Mouse (Mus musculus) forebrain, postnatal 0 days (tissue): ENCODE data around the gene Cdk9. TPM values are rescaled to one million over a fixed set of nuclear protein-coding genes. Genes with fewer than 3 reads are reported as not detected.

ENCODE experiments used
- ATAC-seq: fragments of 200-750 bp; cut with Nextera tagmentation; 2 replicates; pipeline ENCODE4 v1.8.0; 2017; ENCODE audit warnings: mild to moderate bottlenecking, moderate library complexity
- DNase-seq: peaks from one replicate; pipeline ENCODE4 v3.0.0-alpha.2; 2015
- H3K27ac ChIP-seq: fragments of 300-500 bp; sonication (generic); 2 replicates; pipeline ENCODE4 v1.5.1; 2014; ENCODE audit warnings: low read depth, mild to moderate bottlenecking, antibody characterized with exemption, low read length, moderate library complexity, mixed read lengths
- H3K27me3 ChIP-seq: fragments of 300-500 bp; sonication (generic); 2 replicates; pipeline ENCODE4 v1.6.1; 2014; ENCODE audit warnings: mild to moderate bottlenecking, low read length, mixed read lengths; ENCODE audit not compliant: insufficient read depth
- H3K36me3 ChIP-seq: fragments of 300-500 bp; sonication (generic); 2 replicates; pipeline ENCODE4 v1.6.1; 2014; ENCODE audit warnings: mild to moderate bottlenecking, moderate library complexity; ENCODE audit not compliant: insufficient read depth
- H3K4me1 ChIP-seq: fragments of 300-500 bp; sonication (generic); 2 replicates; pipeline ENCODE4 v1.6.1; 2014; ENCODE audit warnings: antibody characterized with exemption; ENCODE audit not compliant: insufficient read depth
- H3K4me2 ChIP-seq: fragments of 300-500 bp; sonication (generic); 2 replicates; pipeline ENCODE4 v1.6.1; 2014; ENCODE audit warnings: low read depth, mild to moderate bottlenecking, moderate library complexity
- H3K4me3 ChIP-seq: fragments of 300-500 bp; sonication (generic); 2 replicates; pipeline ENCODE4 v1.5.1; 2014; ENCODE audit warnings: low read depth, low read length, mixed read lengths
- H3K9ac ChIP-seq: fragments of 300-500 bp; sonication (generic); 2 replicates; pipeline ENCODE4 v1.6.1; 2014; ENCODE audit warnings: mild to moderate bottlenecking
- H3K9me3 ChIP-seq: fragments of 300-500 bp; sonication (generic); 2 replicates; pipeline ENCODE4 v1.6.1; 2016; ENCODE audit warnings: low read length
- CTCF ChIP-seq: sonication (generic); IDR thresholded peaks from 2 replicates; pipeline ENCODE4 v1.5.1; 2016; ENCODE audit warnings: antibody characterized with exemption, control low read depth, low read depth
- WGBS: fragments of 180-500 bp; shearing (Covaris S2); extraction: QIAGEN DNeasy Blood & Tissue Kit; methylation state at CpG from one replicate; pipeline ENCODE4 v1.1.7; 2014; 5-methylcytosine and 5-hydroxymethylcytosine counted together
- polyA plus RNA-seq: library from polyadenylated mRNA; unstranded; fragments of >200 nt; fragmentation: Nextera tagmentation; extraction: Ambion mirVana; gene quantifications from 2 replicates; pipeline ENCODE4 v1.2.1, GENCODE M21; 2015
- total RNA-seq: library from RNA; depleted of rRNA; stranded (reverse); fragments of >200 nt; gene quantifications from 2 replicates; pipeline ENCODE4 v1.2.3, GENCODE M21; 2014; rRNA removed

Cdk9 gene
- total RNA-seq (90.5 and 94.5 TPM in 2 replicates), polyA plus RNA-seq (66.5 and 67.5 TPM in 2 replicates)

- Histone ChIP-seq H3K27ac (peak within 1 kb of the TSS; percentile 100), H3K4me1 (peaks cover 3% of the 10 kb centered on the region), H3K27me3 (no peaks in the 10 kb centered on the region), H3K9me3 (no peaks in the 10 kb centered on the region), H3K4me2 (peak within 1 kb of the TSS; percentile 94), H3K9ac (peak within 1 kb of the TSS; percentile 86), H3K36me3 (peaks cover 20% of the 10 kb centered on the region), H3K4me3 (peak within 1 kb of the TSS; percentile 81)
- TF ChIP-seq CTCF = peak; percentile 100
- WGBS = 1% methylated on average over 33 of the region's 79 CpGs
- peak; percentile 91 for ATAC-seq
- DNase-seq = peak; percentile 96
Measured at GRCm38 (mm10) chr2:32712934-32713817, at the start of gene Cdk9. TSS of gene Cdk9 (minus strand) at chr2:32713076.

- Histone ChIP-seq H3K4me3 (no peak overlapping the region), H3K27ac (no peak overlapping the region), H3K4me2 (no peak overlapping the region), H3K36me3 (peaks cover 34% of the 10 kb centered on the region), H3K9me3 (no peaks in the 10 kb centered on the region), H3K27me3 (no peaks in the 10 kb centered on the region), H3K9ac (no peak overlapping the region), H3K4me1 (peaks cover 8% of the 10 kb centered on the region)
- WGBS = 69% methylated on average over 4 of the region's 4 CpGs
- no peak for TF ChIP-seq CTCF
- no peak for ATAC-seq
- no peak for DNase-seq
Measured at GRCm38 (mm10) chr2:32761859-32762258, 49.0 kb upstream of the Cdk9 start.

GRCm38 (mm10) chr2:32761361-32761760 is 48.5 kb upstream of the Cdk9 start:
- WGBS = 89% methylated on average over 14 of the region's 14 CpGs
- Histone ChIP-seq H3K4me2 (no peak overlapping the region), H3K27ac (no peak overlapping the region), H3K36me3 (peaks cover 34% of the 10 kb centered on the region), H3K9ac (no peak overlapping the region), H3K27me3 (no peaks in the 10 kb centered on the region), H3K4me1 (peaks cover 8% of the 10 kb centered on the region), H3K4me3 (no peak overlapping the region), H3K9me3 (no peaks in the 10 kb centered on the region)
- DNase-seq (no peak), ATAC-seq (no peak)
- TF ChIP-seq CTCF = no peak

- ATAC-seq = no peak
- DNase-seq = no peak
- 88% methylated on average over 2 of the region's 2 CpGs for WGBS
- Histone ChIP-seq H3K4me3 (no peak overlapping the region), H3K9ac (no peak overlapping the region), H3K4me2 (no peak overlapping the region), H3K27me3 (no peaks in the 10 kb centered on the region), H3K4me1 (peaks cover 8% of the 10 kb centered on the region), H3K27ac (no peak overlapping the region), H3K9me3 (no peaks in the 10 kb centered on the region), H3K36me3 (peaks cover 46% of the 10 kb centered on the region)
- TF ChIP-seq CTCF = no peak
Measured at GRCm38 (mm10) chr2:32759001-32759400, 46.1 kb upstream of the Cdk9 start.

GRCm38 (mm10) chr2:32758503-32758902 is 45.6 kb upstream of the Cdk9 start:
- 83% methylated on average over 8 of the region's 8 CpGs for WGBS
- TF ChIP-seq CTCF = no peak
- ATAC-seq (no peak), DNase-seq (no peak)
- peaks cover 8% of the 10 kb centered on the region for H3K4me1 ChIP-seq
- no peaks in the 10 kb centered on the region for H3K27me3 ChIP-seq
- H3K9me3 ChIP-seq = no peaks in the 10 kb centered on the region
- no peak overlapping the region for H3K27ac ChIP-seq
- H3K36me3 ChIP-seq = peaks cover 50% of the 10 kb centered on the region
- H3K4me3 ChIP-seq = no peak overlapping the region
- H3K9ac ChIP-seq = no peak overlapping the region
- peak overlapping the region; percentile 62; the same call in 1 of the 2 replicates for H3K4me2 ChIP-seq

GRCm38 (mm10) chr2:32757056-32757845 is 44.4 kb upstream of the Cdk9 start, which contains the start of gene Tor2a:
TSS of gene Tor2a (plus strand) at chr2:32757234.
- peaks cover 8% of the 10 kb centered on the region for H3K4me1 ChIP-seq
- ATAC-seq = peak; percentile 98
- peak within 1 kb of the TSS; percentile 92 for H3K9ac ChIP-seq
- no peaks in the 10 kb centered on the region for H3K27me3 ChIP-seq
- peaks cover 50% of the 10 kb centered on the region for H3K36me3 ChIP-seq
- TF ChIP-seq CTCF = peak; percentile 94
- H3K4me3 ChIP-seq = peak within 1 kb of the TSS; percentile 64
- WGBS = 3% methylated on average over 64 of the region's 66 CpGs
- peak within 1 kb of the TSS; percentile 62 for H3K4me2 ChIP-seq
- H3K9me3 ChIP-seq = no peaks in the 10 kb centered on the region
- peak within 1 kb of the TSS; percentile 89 for H3K27ac ChIP-seq
- DNase-seq = peak; percentile 98
